Mouse (Mus musculus): Measurements from ENCODE around the gene Gorab. TPM values are rescaled to one million over a fixed set of nuclear protein-coding genes. Genes with fewer than 3 reads are reported as not detected.

Gene Gorab
- polyA plus RNA-seq (2015; fragmentation: Nextera tagmentation; extraction: Ambion mirVana): 25.2 and 27.9 TPM in 2 replicates

DNA sequence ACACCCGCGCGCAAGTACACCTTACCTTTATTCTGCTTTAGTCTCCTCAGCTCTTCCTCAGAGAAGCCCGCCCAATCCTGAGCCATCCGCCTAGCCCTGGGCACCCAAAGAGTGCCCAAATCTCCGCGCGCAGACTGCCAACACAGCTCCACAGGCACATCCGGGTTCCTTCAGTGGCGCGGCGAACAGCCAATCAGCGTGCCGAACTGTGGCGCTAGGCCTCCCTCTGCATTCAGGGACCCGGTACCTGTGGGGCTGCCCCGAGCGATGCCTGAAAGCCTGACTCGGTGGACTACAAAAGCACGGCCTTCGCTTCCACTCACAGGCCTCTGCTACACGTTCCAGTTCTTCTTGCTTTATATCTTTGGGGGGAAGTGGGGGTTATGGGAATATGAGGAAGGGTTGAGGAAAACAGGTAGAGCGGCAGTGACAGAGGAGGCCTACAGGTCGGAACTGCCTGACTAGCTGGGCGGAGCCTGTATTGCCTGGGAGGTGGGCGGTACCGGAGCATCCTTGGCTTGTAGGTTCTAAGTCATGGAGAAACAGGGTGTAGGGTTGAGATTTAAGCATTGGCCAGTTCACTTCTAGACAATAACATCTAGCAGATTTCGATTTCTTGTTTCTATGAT, at the start of gene Gorab:
Gene Gorab, minus strand, starts transcription at position 172 of the 629 bp plus-strand sequence.
- ATAC-seq: peak; percentile 100
- no peaks in the 10 kb centered on the region for H3K36me3 ChIP-seq (ENCODE audit: control insufficient read depth, insufficient read depth)
- peak within 1 kb of the TSS; percentile 51 for H3K4me3 ChIP-seq (replicated peaks; ENCODE audit: low read length)
- peaks cover 5% of the 10 kb centered on the region; the same call in 1 of the 2 replicates for H3K27me3 ChIP-seq (replicated peaks; ENCODE audit: control insufficient read depth, insufficient read depth, low read length)
- peak within 1 kb of the TSS; percentile 74 for H3K4me2 ChIP-seq (ENCODE audit: low read length)
- H3K4me1 ChIP-seq (replicated peaks; ENCODE audit: control insufficient read depth, insufficient read depth, low read length): peaks cover 13% of the 10 kb centered on the region
- H3K9me3 ChIP-seq (ENCODE audit: control insufficient read depth, low read length): no peaks in the 10 kb centered on the region
- WGBS: under 1% methylated on average over 28 of the region's 28 CpGs
- peak within 1 kb of the TSS; percentile 88 for H3K27ac ChIP-seq (ENCODE audit: low read length)
- peak within 1 kb of the TSS; percentile 68 for H3K9ac ChIP-seq (replicated peaks; ENCODE audit: low read depth, low read length)

DNA sequence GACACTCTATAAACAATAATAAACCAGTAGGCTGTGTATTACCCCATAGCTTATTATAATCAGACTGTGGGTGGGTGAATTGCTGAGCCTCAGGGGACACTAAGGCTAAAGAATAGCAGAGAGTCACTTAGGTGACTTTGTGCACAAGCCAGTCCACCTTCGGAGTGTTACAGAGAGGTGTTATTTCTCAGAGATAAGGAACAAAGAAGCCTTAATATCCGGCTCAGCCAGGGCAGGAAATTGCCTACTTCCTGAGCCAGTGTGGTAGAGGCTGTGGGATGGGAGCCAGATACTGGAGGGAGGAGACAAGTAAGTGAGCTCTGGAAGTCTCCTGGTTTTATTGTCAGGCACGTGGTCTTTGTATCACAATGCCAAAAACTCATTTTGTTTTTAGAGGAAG, 40.4 kb upstream of the Gorab start:
- ATAC-seq: no peak
- 44% methylated on average over 3 of the region's 3 CpGs for WGBS
- no peaks in the 10 kb centered on the region for H3K27me3 ChIP-seq (replicated peaks; ENCODE audit: control insufficient read depth, insufficient read depth, low read length)

GRCm38 (mm10) chr1:163439002-163439401, 35.5 kb upstream of the Gorab start:
- Histone ChIP-seq H3K4me1 (replicated peaks; ENCODE audit: control insufficient read depth, insufficient read depth, low read length) (no peaks in the 10 kb centered on the region), H3K27ac (ENCODE audit: low read length) (no peak overlapping the region), H3K4me2 (ENCODE audit: low read length) (no peak overlapping the region), H3K27me3 (replicated peaks; ENCODE audit: control insufficient read depth, insufficient read depth, low read length) (no peaks in the 10 kb centered on the region), H3K36me3 (ENCODE audit: control insufficient read depth, insufficient read depth) (no peaks in the 10 kb centered on the region), H3K4me3 (replicated peaks; ENCODE audit: low read length) (no peak overlapping the region), H3K9me3 (ENCODE audit: control insufficient read depth, low read length) (no peaks in the 10 kb centered on the region), H3K9ac (replicated peaks; ENCODE audit: low read depth, low read length) (no peak overlapping the region)
- no peak for ATAC-seq
- WGBS: 82% methylated on average over 2 of the region's 2 CpGs

More for the DNA sequence above, 40.4 kb upstream of the Gorab start:
- no peak overlapping the region for H3K4me2 ChIP-seq (ENCODE audit: low read length)
- H3K27ac ChIP-seq (ENCODE audit: low read length): no peak overlapping the region
- no peak overlapping the region for H3K4me3 ChIP-seq (replicated peaks; ENCODE audit: low read length)
- no peaks in the 10 kb centered on the region for H3K4me1 ChIP-seq (replicated peaks; ENCODE audit: control insufficient read depth, insufficient read depth, low read length)
- no peaks in the 10 kb centered on the region for H3K36me3 ChIP-seq (ENCODE audit: control insufficient read depth, insufficient read depth)
- H3K9me3 ChIP-seq (ENCODE audit: control insufficient read depth, low read length): no peaks in the 10 kb centered on the region
- H3K9ac ChIP-seq (replicated peaks; ENCODE audit: low read depth, low read length): no peak overlapping the region

GRCm38 (mm10) chr1:163423467-163424014, 20.1 kb upstream of the Gorab start:
- no peak overlapping the region for H3K9ac ChIP-seq (replicated peaks; ENCODE audit: low read depth, low read length)
- no peaks in the 10 kb centered on the region for H3K27me3 ChIP-seq (replicated peaks; ENCODE audit: control insufficient read depth, insufficient read depth, low read length)
- H3K4me2 ChIP-seq (ENCODE audit: low read length): no peak overlapping the region
- 62% methylated on average over 8 of the region's 8 CpGs for WGBS
- no peaks in the 10 kb centered on the region for H3K36me3 ChIP-seq (ENCODE audit: control insufficient read depth, insufficient read depth)
- H3K4me3 ChIP-seq (replicated peaks; ENCODE audit: low read length): no peak overlapping the region
- no peaks in the 10 kb centered on the region for H3K4me1 ChIP-seq (replicated peaks; ENCODE audit: control insufficient read depth, insufficient read depth, low read length)
- no peaks in the 10 kb centered on the region for H3K9me3 ChIP-seq (ENCODE audit: control insufficient read depth, low read length)
- no peak overlapping the region for H3K27ac ChIP-seq (ENCODE audit: low read length)
- no peak for ATAC-seq

DNA sequence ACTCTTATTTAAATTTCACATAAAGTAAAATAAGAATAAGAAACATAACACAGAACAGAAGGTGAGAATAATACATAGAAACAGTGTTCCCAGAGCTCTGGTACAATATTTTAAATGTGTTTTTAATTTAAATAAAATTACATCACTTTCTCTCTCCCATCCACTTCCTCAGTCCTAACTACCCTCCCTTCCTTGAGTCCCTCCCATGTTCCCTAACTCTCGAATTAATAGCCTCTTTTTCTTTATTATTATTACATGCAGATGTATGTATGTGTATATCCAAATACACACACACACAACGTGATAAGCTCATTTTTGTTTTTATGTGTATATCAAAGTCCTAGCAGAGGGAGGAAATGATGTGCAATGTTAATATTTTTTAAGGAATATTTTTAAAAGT, 13.7 kb upstream of the Gorab start:
- no peak overlapping the region for H3K9ac ChIP-seq (replicated peaks; ENCODE audit: low read depth, low read length)
- H3K4me3 ChIP-seq (replicated peaks; ENCODE audit: low read length): no peak overlapping the region
- H3K4me1 ChIP-seq (replicated peaks; ENCODE audit: control insufficient read depth, insufficient read depth, low read length): no peaks in the 10 kb centered on the region
- no peaks in the 10 kb centered on the region for H3K27me3 ChIP-seq (replicated peaks; ENCODE audit: control insufficient read depth, insufficient read depth, low read length)
- no peak for ATAC-seq
- no peak overlapping the region for H3K4me2 ChIP-seq (ENCODE audit: low read length)
- 68% methylated on average over 2 of the region's 2 CpGs for WGBS
- no peak overlapping the region for H3K27ac ChIP-seq (ENCODE audit: low read length)
- no peaks in the 10 kb centered on the region for H3K36me3 ChIP-seq (ENCODE audit: control insufficient read depth, insufficient read depth)
- H3K9me3 ChIP-seq (ENCODE audit: control insufficient read depth, low read length): no peaks in the 10 kb centered on the region

DNA sequence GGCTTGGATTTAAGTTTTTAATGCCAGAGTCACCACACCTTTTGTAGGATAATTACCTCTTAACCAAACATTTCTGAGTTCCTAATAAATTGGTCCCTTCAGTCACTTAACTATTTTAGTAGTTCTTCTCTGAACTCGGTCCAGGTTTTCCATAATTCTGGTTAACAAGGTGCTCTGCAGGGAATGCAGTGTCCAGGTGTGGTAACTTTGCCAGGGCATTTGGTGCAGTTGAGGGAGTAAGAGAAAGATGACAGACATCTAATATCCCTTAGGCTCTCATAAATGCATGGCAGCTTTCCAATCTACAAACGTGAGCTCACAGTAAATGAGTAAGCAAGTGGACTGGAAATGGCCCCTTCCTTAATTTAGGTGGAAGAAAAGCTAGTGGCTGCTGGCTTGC, 10.7 kb upstream of the Gorab start:
- H3K9ac ChIP-seq (replicated peaks; ENCODE audit: low read depth, low read length): no peak overlapping the region
- no peaks in the 10 kb centered on the region for H3K36me3 ChIP-seq (ENCODE audit: control insufficient read depth, insufficient read depth)
- no peaks in the 10 kb centered on the region for H3K27me3 ChIP-seq (replicated peaks; ENCODE audit: control insufficient read depth, insufficient read depth, low read length)
- no peak overlapping the region for H3K4me2 ChIP-seq (ENCODE audit: low read length)
- WGBS: 70% methylated on average over 2 of the region's 2 CpGs
- H3K4me1 ChIP-seq (replicated peaks; ENCODE audit: control insufficient read depth, insufficient read depth, low read length): no peaks in the 10 kb centered on the region
- no peak for ATAC-seq
- no peak overlapping the region for H3K4me3 ChIP-seq (replicated peaks; ENCODE audit: low read length)
- no peaks in the 10 kb centered on the region for H3K9me3 ChIP-seq (ENCODE audit: control insufficient read depth, low read length)
- H3K27ac ChIP-seq (ENCODE audit: low read length): no peak overlapping the region

DNA sequence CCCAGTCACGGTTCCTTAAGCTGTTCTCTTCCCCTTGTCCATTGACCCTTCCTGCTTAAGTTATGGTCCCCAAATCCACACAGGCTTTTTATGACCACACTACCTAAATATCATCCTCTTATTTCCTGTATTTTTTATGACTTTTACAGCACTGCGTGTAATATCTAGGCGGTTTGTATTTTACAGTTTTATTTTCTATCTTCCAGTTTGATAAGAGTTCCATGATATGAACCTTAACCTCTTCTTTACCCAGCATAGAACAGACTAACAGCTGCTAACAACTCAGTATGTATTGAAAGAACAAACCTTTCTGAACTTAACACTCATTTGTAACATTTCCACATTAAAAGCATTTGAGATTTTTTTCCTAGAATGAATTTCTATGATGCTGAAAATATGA, 2.7 kb upstream of the Gorab start:
- Histone ChIP-seq H3K4me2 (ENCODE audit: low read length) (no peak overlapping the region), H3K4me3 (replicated peaks; ENCODE audit: low read length) (no peak overlapping the region), H3K36me3 (ENCODE audit: control insufficient read depth, insufficient read depth) (no peaks in the 10 kb centered on the region), H3K4me1 (replicated peaks; ENCODE audit: control insufficient read depth, insufficient read depth, low read length) (peaks cover 10% of the 10 kb centered on the region), H3K27ac (ENCODE audit: low read length) (no peak overlapping the region), H3K9me3 (ENCODE audit: control insufficient read depth, low read length) (no peaks in the 10 kb centered on the region), H3K27me3 (replicated peaks; ENCODE audit: control insufficient read depth, insufficient read depth, low read length) (peaks cover 5% of the 10 kb centered on the region; the same call in 1 of the 2 replicates), H3K9ac (replicated peaks; ENCODE audit: low read depth, low read length) (no peak overlapping the region)
- ATAC-seq: no peak
- 81% methylated on average over 3 of the region's 3 CpGs for WGBS

DNA sequence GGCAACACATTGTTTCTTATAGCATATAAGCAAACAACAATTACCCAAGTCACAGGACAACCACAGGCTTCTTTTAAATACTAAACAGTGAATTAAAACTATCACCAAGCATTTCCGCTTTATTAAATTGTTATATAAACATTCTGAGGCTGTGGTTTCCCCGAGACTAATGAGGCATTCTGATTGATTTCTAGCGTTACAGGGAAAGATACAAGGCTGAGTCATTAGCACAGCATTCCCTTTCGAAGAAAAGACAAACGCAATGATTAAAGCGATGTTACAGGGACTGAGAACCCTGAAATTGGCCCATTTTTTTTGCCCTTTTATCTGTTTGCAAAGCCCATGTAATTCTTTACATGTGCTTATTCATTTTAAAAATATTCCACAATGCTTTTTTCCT, 12.1 kb downstream of the Gorab start:
- no peak overlapping the region for H3K4me3 ChIP-seq (replicated peaks; ENCODE audit: low read length)
- peaks cover 20% of the 10 kb centered on the region for H3K36me3 ChIP-seq (ENCODE audit: control insufficient read depth, insufficient read depth)
- H3K4me1 ChIP-seq (replicated peaks; ENCODE audit: control insufficient read depth, insufficient read depth, low read length): no peaks in the 10 kb centered on the region
- H3K9me3 ChIP-seq (ENCODE audit: control insufficient read depth, low read length): no peaks in the 10 kb centered on the region
- no peak overlapping the region for H3K9ac ChIP-seq (replicated peaks; ENCODE audit: low read depth, low read length)
- no peaks in the 10 kb centered on the region for H3K27me3 ChIP-seq (replicated peaks; ENCODE audit: control insufficient read depth, insufficient read depth, low read length)
- no peak overlapping the region for H3K4me2 ChIP-seq (ENCODE audit: low read length)
- no peak overlapping the region for H3K27ac ChIP-seq (ENCODE audit: low read length)
- no peak for ATAC-seq
- WGBS: 73% methylated on average over 6 of the region's 6 CpGs

- Histone ChIP-seq H3K4me2 (ENCODE audit: low read length) (no peak overlapping the region), H3K4me1 (replicated peaks; ENCODE audit: control insufficient read depth, insufficient read depth, low read length) (no peaks in the 10 kb centered on the region), H3K27ac (ENCODE audit: low read length) (no peak overlapping the region), H3K36me3 (ENCODE audit: control insufficient read depth, insufficient read depth) (peaks cover 25% of the 10 kb centered on the region), H3K9me3 (ENCODE audit: control insufficient read depth, low read length) (no peaks in the 10 kb centered on the region), H3K4me3 (replicated peaks; ENCODE audit: low read length) (no peak overlapping the region), H3K9ac (replicated peaks; ENCODE audit: low read depth, low read length) (no peak overlapping the region), H3K27me3 (replicated peaks; ENCODE audit: control insufficient read depth, insufficient read depth, low read length) (no peaks in the 10 kb centered on the region)
- 90% methylated on average over 4 of the region's 4 CpGs for WGBS
- no peak for ATAC-seq
These were observed 13.4 kb downstream of the Gorab start for GRCm38 (mm10) chr1:163390044-163390443.
